Mouse (Mus musculus) liver, embryonic 14.5 days (tissue): ENCODE results near the gene Klhl30. TPM values are rescaled to one million over a fixed set of nuclear protein-coding genes. Genes with fewer than 3 reads are reported as not detected.
A peak's percentile ranks its signal among the peaks of the same experiment; 100 is the strongest.

ENCODE experiments used
- ATAC-seq: fragments of 200-750 bp; cut with Nextera tagmentation; 2 replicates; pipeline ENCODE4 v1.8.0; 2017; ENCODE audit warnings: moderate number of reproducible peaks, mild to moderate bottlenecking, moderate library complexity; ENCODE audit not compliant: insufficient read depth
- DNase-seq, 3 experiments: peaks; one replicate each; pipeline ENCODE4 v3.0.0-alpha.2; 2012 to 2013; ENCODE audit warnings: low read depth in 3 of 3, low spot score in 3 of 3
- H3K27ac ChIP-seq: fragments of 300-500 bp; sonication (generic); 2 replicates; pipeline ENCODE4 v1.5.1; 2014; ENCODE audit warnings: moderate library complexity, mild to moderate bottlenecking, control low read depth, inconsistent platforms
- H3K27me3 ChIP-seq: fragments of 300-500 bp; sonication (generic); 2 replicates; pipeline ENCODE4 v1.6.1; 2014; ENCODE audit warnings: mild to moderate bottlenecking, low read length, moderate library complexity; ENCODE audit not compliant: control insufficient read depth, insufficient read depth
- H3K36me3 ChIP-seq: fragments of 300-500 bp; sonication (generic); replicated peaks from 2 replicates; pipeline ENCODE4 v1.6.1; 2014; ENCODE audit warnings: low read depth; ENCODE audit not compliant: control insufficient read depth, insufficient read depth
- H3K4me1 ChIP-seq, 2 experiments: fragments of 200-500 bp in 1 of 2; fragments of 300-500 bp in 1 of 2; sonication (generic) in 1 of 2; replicated peaks; 2 replicates each; pipeline ENCODE4 v1.6.1; 2012 to 2014; ENCODE audit warnings: antibody characterized with exemption in 1 of 2, inconsistent platforms in 1 of 2, low read length in 1 of 2; ENCODE audit not compliant: control insufficient read depth in 2 of 2, insufficient read depth in 2 of 2
- H3K4me2 ChIP-seq: fragments of 300-500 bp; sonication (generic); 2 replicates; pipeline ENCODE4 v1.6.1; 2014; ENCODE audit warnings: low read depth, mild to moderate bottlenecking, control low read depth, moderate library complexity
- H3K4me3 ChIP-seq, 2 experiments: fragments of 200-500 bp in 1 of 2; fragments of 300-500 bp in 1 of 2; sonication (generic) in 1 of 2; 2 replicates each; pipeline ENCODE4 v1.5.1; 2012 to 2014; ENCODE audit warnings: low read depth in 2 of 2, low read length in 2 of 2, mild to moderate bottlenecking in 2 of 2, control low read depth in 1 of 2, inconsistent platforms in 1 of 2, moderate library complexity in 1 of 2; ENCODE audit not compliant: insufficient read depth in 1 of 2
- H3K9ac ChIP-seq: fragments of 300-500 bp; sonication (generic); replicated peaks from 2 replicates; pipeline ENCODE4 v1.6.1; 2014; ENCODE audit warnings: mild to moderate bottlenecking, control low read depth, moderate library complexity
- H3K9me3 ChIP-seq: fragments of 300-500 bp; sonication (generic); 2 replicates; pipeline ENCODE4 v1.6.1; 2016; ENCODE audit warnings: low read length, mixed read lengths; ENCODE audit not compliant: control insufficient read depth
- CTCF ChIP-seq: IDR thresholded peaks from 2 replicates; pipeline ENCODE4 v1.5.1; 2016; ENCODE audit warnings: antibody characterized with exemption, low read depth, control low read depth
- EP300 ChIP-seq: IDR thresholded peaks from 2 replicates; pipeline ENCODE4 v1.6.1; 2016; ENCODE audit warnings: antibody characterized with exemption, low read depth
- whole genome bisulfite sequencing: fragments of 180-500 bp; shearing (Covaris S2); extraction: QIAGEN DNeasy Blood & Tissue Kit; methylation state at CpG from one replicate; pipeline ENCODE4 v1.1.7; 2014; ENCODE audit not compliant: insufficient replicate concordance; 5-methylcytosine and 5-hydroxymethylcytosine counted together
- polyA plus RNA-seq, 2 experiments: library from polyadenylated mRNA; depleted of rRNA in 1 of 2; stranded (reverse) in 1 of 2; unstranded in 1 of 2; fragments of >200 nt; fragmentation: Nextera tagmentation in 1 of 2; extraction: Ambion mirVana in 1 of 2; gene quantifications; 2 replicates each; pipeline versions ENCODE4 v1.2.1 to v1.2.3; 2012 to 2014

Gene Klhl30
- polyA plus RNA-seq, 2 experiments, result 0.02 TPM; not detected in 1

DNA sequence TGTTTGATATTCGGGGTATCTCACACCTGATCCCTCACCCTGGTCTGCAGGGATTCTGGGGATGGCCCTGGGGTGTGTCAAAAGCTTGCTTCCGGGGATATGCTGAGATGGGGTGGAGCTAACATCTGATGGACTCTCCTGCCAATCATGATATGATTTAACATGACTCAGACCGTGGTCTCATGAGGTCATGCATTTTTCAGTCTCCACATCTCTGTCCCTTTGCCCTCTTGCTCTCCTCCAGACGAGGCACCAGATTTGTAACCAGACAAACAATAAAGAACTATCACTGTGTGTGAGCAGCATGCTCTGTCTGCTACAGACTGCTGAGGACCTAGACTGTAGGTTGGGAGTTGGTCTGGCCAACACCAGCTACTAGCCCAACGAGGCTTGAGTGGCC lies 11.3 kb downstream of the Klhl30 start:
- ATAC-seq (no peak), DNase-seq (no peak)
- TF ChIP-seq EP300, result no peak
- no peak for TF ChIP-seq CTCF
- H3K27ac ChIP-seq, result no peak overlapping the region
- no peaks in the 10 kb centered on the region for H3K36me3 ChIP-seq
- H3K4me2 ChIP-seq, result no peak overlapping the region
- no peaks in the 10 kb centered on the region for H3K27me3 ChIP-seq
- H3K9me3 ChIP-seq, result no peaks in the 10 kb centered on the region
- H3K4me3 ChIP-seq, result no peak overlapping the region
- peaks cover 2 to 9% of the 10 kb centered on the region in 2 experiments for H3K4me1 ChIP-seq
- no peak overlapping the region for H3K9ac ChIP-seq
- 55% methylated on average over 5 of the region's 5 CpGs for WGBS

GRCm38 (mm10) chr1:91364822-91365644 lies 14.2 kb downstream of the Klhl30 start:
- WGBS, result 81% methylated on average over 16 of the region's 16 CpGs
- no peak for ATAC-seq
- H3K27me3 ChIP-seq, result no peaks in the 10 kb centered on the region
- no peaks in the 10 kb centered on the region for H3K9me3 ChIP-seq
- no peak overlapping the region for H3K4me3 ChIP-seq
- no peak overlapping the region for H3K9ac ChIP-seq
- no peaks in the 10 kb centered on the region; the same call in 1 of the 2 replicates for H3K36me3 ChIP-seq
- H3K27ac ChIP-seq, result no peak overlapping the region
- no peak overlapping the region for H3K4me2 ChIP-seq
- TF ChIP-seq EP300 (no peak), CTCF (no peak)
- H3K4me1 ChIP-seq, result peaks cover 6 to 13% of the 10 kb centered on the region in 2 experiments
- no peak for DNase-seq

- DNase-seq, result no peak
- H3K9ac ChIP-seq, result peak overlapping the region; percentile 91
Measured at GRCm38 (mm10) chr1:91365816-91366214, 15.0 kb downstream of the Klhl30 start.

GRCm38 (mm10) chr1:91366215-91367108 lies 15.6 kb downstream of the Klhl30 start, which contains the start of gene Erfe:
Erfe (plus strand) TSS chr1:91366430.
- Histone ChIP-seq H3K27ac (peak within 1 kb of the TSS; percentile 34), H3K27me3 (no peaks in the 10 kb centered on the region), H3K9ac (peak within 1 kb of the TSS; percentile 91), H3K4me1 (peaks cover 6 to 13% of the 10 kb centered on the region in 2 experiments), H3K36me3 (peaks cover 9% of the 10 kb centered on the region), H3K4me3 (peak within 1 kb of the TSS; percentile 83 to 89), H3K9me3 (no peaks in the 10 kb centered on the region), H3K4me2 (peak within 1 kb of the TSS; percentile 97)
- ATAC-seq (peak; percentile 84), DNase-seq (peak; percentile 61 to 76 (median 64))
- TF ChIP-seq EP300 (no peak), CTCF (peak; percentile 87)
- WGBS, result under 1% methylated on average over 68 of the region's 68 CpGs

More at GRCm38 (mm10) chr1:91365816-91366214, 15.0 kb downstream of the Klhl30 start:
- Histone ChIP-seq H3K4me3 (peak overlapping the region; percentile 83 to 89), H3K27ac (no peak overlapping the region), H3K36me3 (peaks cover 4% of the 10 kb centered on the region), H3K4me1 (peaks cover 6 to 13% of the 10 kb centered on the region in 2 experiments), H3K9me3 (no peaks in the 10 kb centered on the region), H3K27me3 (no peaks in the 10 kb centered on the region), H3K4me2 (peak overlapping the region; percentile 97)
- TF ChIP-seq CTCF (no peak), EP300 (no peak)
- ATAC-seq, result peak; percentile 1; the same call in 1 of the 2 replicates
- 44% methylated on average over 8 of the region's 8 CpGs for WGBS
